Mouse (Mus musculus) E14TG2a.4 (cell line): ENCODE measurements around the gene Mettl26.

Experiments
- CTCF ChIP-seq: conservative IDR thresholded peaks from 2 replicates; pipeline ENCODE4 v1.5.1; 2014; ENCODE audit warnings: low read length
- NANOG ChIP-seq: IDR thresholded peaks from 2 replicates; pipeline ENCODE4 v1.6.1; 2014; ENCODE audit warnings: borderline replicate concordance, low read length, mixed read lengths
- POU5F1 ChIP-seq: IDR thresholded peaks from 2 replicates; pipeline ENCODE4 v1.6.1; 2014; ENCODE audit warnings: low read length, borderline replicate concordance

DNA sequence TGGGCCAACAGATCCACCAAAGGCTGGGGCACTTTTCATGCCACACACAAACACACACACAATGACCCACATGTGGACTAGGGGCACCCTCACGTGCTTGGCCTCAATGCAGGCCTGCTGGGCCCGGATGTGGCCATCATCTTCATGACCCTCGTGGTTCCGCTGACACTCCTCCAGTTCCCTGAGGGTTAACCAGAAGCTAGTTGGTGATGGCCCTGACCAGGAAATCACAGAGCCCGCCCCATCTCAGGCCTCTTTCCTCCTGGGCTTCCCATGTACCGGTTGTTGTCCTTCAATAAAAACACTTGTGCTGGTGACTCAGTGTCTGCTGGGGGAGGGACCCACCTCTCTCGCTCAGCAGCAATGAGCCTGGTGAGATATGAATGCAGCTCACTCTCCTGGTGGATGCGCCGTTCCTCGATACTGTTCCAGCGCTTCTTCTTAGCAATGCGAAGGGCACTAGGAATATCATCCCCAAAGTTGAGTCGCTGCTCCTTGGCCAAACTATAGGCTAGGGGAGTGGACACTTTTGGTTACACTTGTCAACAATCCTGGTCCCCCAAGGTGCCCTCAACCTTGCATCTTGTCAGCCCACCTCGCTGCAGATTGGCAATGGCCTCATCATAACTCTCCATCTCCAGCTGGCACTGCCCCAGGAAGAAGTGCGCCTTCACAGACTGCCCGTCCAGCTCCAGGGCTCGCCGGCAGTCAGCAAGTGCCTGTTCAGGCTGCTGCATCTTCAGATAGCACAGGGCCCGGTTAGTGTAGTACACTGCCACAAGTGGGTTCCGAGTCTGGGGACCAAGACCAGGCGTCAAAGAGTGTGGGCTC is 43.2 kb upstream of the Mettl26 start:
- TF ChIP-seq CTCF (no peak), NANOG (no peak), POU5F1 (no peak)
